Mouse (Mus musculus) liver, adult 2 months (tissue): Measurements from ENCODE around the gene Il6st. TPM values are rescaled to one million over a fixed set of nuclear protein-coding genes. Genes with fewer than 3 reads are reported as not detected.
"Not testable (repeated sequence)": the region's sequence is repeated elsewhere in the genome, so short reads cannot be mapped to it uniquely, and the experiment has no call there.

Experiments used
- DNase-seq: peaks from one replicate; pipeline ENCODE4 v3.0.0-alpha.2; 2011; ENCODE audit warnings: low read depth, low spot score; ENCODE audit errors: extremely low read depth
- H3K27ac ChIP-seq: fragments of 200-500 bp; replicated peaks from 2 replicates; pipeline ENCODE4 v1.5.1; 2012; ENCODE audit warnings: low read depth, mild to moderate bottlenecking, control low read depth, inconsistent platforms, low read length; ENCODE audit not compliant: insufficient read depth
- H3K27me3 ChIP-seq: fragments of 200-500 bp; 2 replicates; pipeline ENCODE4 v1.6.1; 2012; ENCODE audit warnings: mild to moderate bottlenecking, moderate library complexity, low read length, inconsistent platforms; ENCODE audit not compliant: control insufficient read depth, insufficient read depth
- H3K36me3 ChIP-seq: fragments of 200-500 bp; 2 replicates; pipeline ENCODE4 v1.6.1; 2012; ENCODE audit warnings: low read length, inconsistent platforms; ENCODE audit not compliant: control insufficient read depth, insufficient read depth
- H3K4me1 ChIP-seq: fragments of 200-500 bp; 2 replicates; pipeline ENCODE4 v1.6.1; 2011; ENCODE audit warnings: low read length; ENCODE audit not compliant: control insufficient read depth, insufficient read depth
- H3K4me3 ChIP-seq: fragments of 200-500 bp; 2 replicates; pipeline ENCODE4 v1.5.1; 2011; ENCODE audit warnings: low read depth, mild to moderate bottlenecking, control low read depth, low read length, moderate library complexity; ENCODE audit not compliant: insufficient read depth
- H3K79me2 ChIP-seq: fragments of 200-500 bp; 2 replicates; pipeline ENCODE4 v1.6.1; 2012; ENCODE audit warnings: inconsistent platforms, mild to moderate bottlenecking, low read length, moderate library complexity; ENCODE audit not compliant: control insufficient read depth, insufficient read depth
- H3K9ac ChIP-seq: fragments of 200-500 bp; 2 replicates; pipeline ENCODE4 v1.6.1; 2012; ENCODE audit warnings: low read depth, mild to moderate bottlenecking, control low read depth, inconsistent platforms, low read length
- CTCF ChIP-seq: fragments of 200-500 bp; IDR thresholded peaks from 2 replicates; pipeline ENCODE4 v1.5.1; 2011; ENCODE audit warnings: low read depth, low read length, control low read depth
- POLR2A ChIP-seq: fragments of 200-500 bp; IDR thresholded peaks from 2 replicates; pipeline ENCODE4 v1.6.1; 2011; ENCODE audit warnings: low read length, control low read depth; ENCODE audit not compliant: insufficient read depth; ENCODE audit errors: extremely low read depth
- WGBS: fragments of 180-500 bp; shearing (Covaris S2); methylation state at CpG from one replicate; pipeline ENCODE4 v1.1.7; 2018; 5-methylcytosine and 5-hydroxymethylcytosine counted together
- polyA plus RNA-seq: library from polyadenylated mRNA; depleted of rRNA; stranded (reverse); fragments of >200 nt; gene quantifications from 2 replicates; pipeline ENCODE4 v1.2.3, GENCODE M21; 2012
- total RNA-seq: library from RNA; depleted of rRNA; stranded (reverse); fragments of >200 nt; gene quantifications from 2 replicates; pipeline ENCODE4 v1.2.3, GENCODE M21; 2014

The Il6st gene
- total and polyA plus RNA-seq, 2 experiments, result 18.9 to 70.2 TPM

- no peak for TF ChIP-seq CTCF
- no peak for TF ChIP-seq POLR2A
- Histone ChIP-seq H3K36me3 (no peaks in the 10 kb centered on the region), H3K9ac (no peak overlapping the region), H3K4me3 (no peak overlapping the region), H3K27ac (peak overlapping the region; percentile 49; the same call in 1 of the 2 replicates), H3K4me1 (peaks cover 1% of the 10 kb centered on the region; the same call in 1 of the 2 replicates), H3K79me2 (no peaks in the 10 kb centered on the region), H3K27me3 (no peaks in the 10 kb centered on the region)
- DNase-seq, result no peak
- 90% methylated on average over 4 of the region's 4 CpGs for WGBS
Observed at GRCm38 (mm10) chr13:112418595-112418994, 45.3 kb upstream of the Il6st start.

- H3K4me3 ChIP-seq, result no peak overlapping the region
- H3K9ac ChIP-seq, result no peak overlapping the region
- no peak for TF ChIP-seq CTCF
- TF ChIP-seq POLR2A, result no peak
- WGBS, result 84% methylated on average over 2 of the region's 2 CpGs
- H3K4me1 ChIP-seq, result no peaks in the 10 kb centered on the region
- no peaks in the 10 kb centered on the region for H3K79me2 ChIP-seq
- DNase-seq, result no peak
- H3K36me3 ChIP-seq, result no peaks in the 10 kb centered on the region
- no peak overlapping the region for H3K27ac ChIP-seq
- no peaks in the 10 kb centered on the region for H3K27me3 ChIP-seq
Observed at GRCm38 (mm10) chr13:112424212-112424611, 39.7 kb upstream of the Il6st start.

- Histone ChIP-seq H3K4me3 (no peak overlapping the region), H3K27me3 (no peaks in the 10 kb centered on the region), H3K27ac (no peak overlapping the region), H3K4me1 (peaks cover 2% of the 10 kb centered on the region; the same call in 1 of the 2 replicates), H3K36me3 (no peaks in the 10 kb centered on the region), H3K9ac (no peak overlapping the region), H3K79me2 (no peaks in the 10 kb centered on the region)
- TF ChIP-seq POLR2A (no peak), CTCF (no peak)
- no peak for DNase-seq
- 80% methylated on average over 7 of the region's 7 CpGs for WGBS
Observed at GRCm38 (mm10) chr13:112424635-112425034, 39.2 kb upstream of the Il6st start.

- DNase-seq, result no peak
- peaks cover 2% of the 10 kb centered on the region; the same call in 1 of the 2 replicates for H3K4me1 ChIP-seq
- no peaks in the 10 kb centered on the region for H3K79me2 ChIP-seq
- no peak overlapping the region for H3K4me3 ChIP-seq
- WGBS, result 78% methylated on average over 8 of the region's 8 CpGs
- no peak overlapping the region for H3K27ac ChIP-seq
- no peaks in the 10 kb centered on the region for H3K36me3 ChIP-seq
- no peak overlapping the region for H3K9ac ChIP-seq
- TF ChIP-seq POLR2A (no peak), CTCF (no peak)
- H3K27me3 ChIP-seq, result no peaks in the 10 kb centered on the region
Observed at GRCm38 (mm10) chr13:112425181-112425654, 38.7 kb upstream of the Il6st start.

- Histone ChIP-seq H3K79me2 (no peaks in the 10 kb centered on the region), H3K36me3 (no peaks in the 10 kb centered on the region), H3K4me3 (no peak overlapping the region), H3K4me1 (peaks cover 2% of the 10 kb centered on the region; the same call in 1 of the 2 replicates), H3K9ac (no peak overlapping the region), H3K27me3 (no peaks in the 10 kb centered on the region), H3K27ac (no peak overlapping the region)
- TF ChIP-seq CTCF, result no peak
- no peak for TF ChIP-seq POLR2A
- DNase-seq, result no peak
- 71% methylated on average over 13 of the region's 13 CpGs for WGBS
Observed at GRCm38 (mm10) chr13:112426265-112427135, 37.4 kb upstream of the Il6st start.

- not testable (repeated sequence) for H3K36me3 ChIP-seq, DNase-seq, H3K27me3 ChIP-seq, H3K9ac ChIP-seq, H3K27ac ChIP-seq, H3K4me1 ChIP-seq, H3K79me2 ChIP-seq, H3K4me3 ChIP-seq
- 98% methylated on average over 4 of the region's 4 CpGs for WGBS
Observed at GRCm38 (mm10) chr13:112427136-112427470, 36.8 kb upstream of the Il6st start.
